Mouse (Mus musculus) intestine, embryonic 15.5 days (tissue): ENCODE results near the gene Gm1979. TPM values are rescaled to one million over a fixed set of nuclear protein-coding genes. Genes with fewer than 3 reads are reported as not detected.

ENCODE experiments used
- polyA plus RNA-seq: library from polyadenylated mRNA; unstranded; fragments of >200 nt; fragmentation: Nextera tagmentation; extraction: Ambion mirVana; gene quantifications from 2 replicates; pipeline ENCODE4 v1.2.1, GENCODE M21; 2015

Gene Gm1979
- polyA plus RNA-seq, 1 experiment from 2014 or later, result not detected

Other genes with a start within 250 kb of the Gm1979 start
- gene Actr3b, start 244.8 kb downstream of the Gm1979 start, polyA plus RNA-seq, result 2.7 and 3.1 TPM in 2 replicates
- not detected in 2 replicates for gene Gm21663, start 62.4 kb downstream of the Gm1979 start, polyA plus RNA-seq
- gene Gm21671, start 50.4 kb downstream of the Gm1979 start, polyA plus RNA-seq, result not detected in 2 replicates
- gene Gm21680, start 32.1 kb downstream of the Gm1979 start, polyA plus RNA-seq, result 0.10 TPM in 1 of 2 replicates, not detected in the other
- 0.14 TPM in 1 of 2 replicates, not detected in the other for gene Gm21698, start 16.1 kb downstream of the Gm1979 start, polyA plus RNA-seq
- gene Gm5862, start 18.1 kb upstream of the Gm1979 start, polyA plus RNA-seq, result not detected in 2 replicates
- not detected in 2 replicates for gene Speer4a, start 34.8 kb upstream of the Gm1979 start, polyA plus RNA-seq
- gene Gm7347, start 53.8 kb upstream of the Gm1979 start, polyA plus RNA-seq, result not detected in 2 replicates
- gene Gm10471, start 84.5 kb upstream of the Gm1979 start, polyA plus RNA-seq, result not detected in 2 replicates
- 0.21 TPM in 1 of 2 replicates, not detected in the other for gene 5031410I06Rik, start 100.6 kb upstream of the Gm1979 start, polyA plus RNA-seq
- gene Gm10220, start 116.6 kb upstream of the Gm1979 start, polyA plus RNA-seq, result not detected in 2 replicates